Mouse (Mus musculus) subcutaneous adipose tissue, adult 2 months (tissue): ENCODE results near the gene Tcf19. TPM values are rescaled to one million over a fixed set of nuclear protein-coding genes. Genes with fewer than 3 reads are reported as not detected.

Experiments
- polyA plus RNA-seq: library from polyadenylated mRNA; depleted of rRNA; stranded (reverse); fragments of >200 nt; gene quantifications from 2 replicates; pipeline ENCODE4 v1.2.3, GENCODE M21; 2012; ENCODE audit warnings: low replicate concordance; rRNA removed

The Tcf19 gene
- 10.9 and 20.8 TPM in 2 replicates for polyA plus RNA-seq

DNA sequence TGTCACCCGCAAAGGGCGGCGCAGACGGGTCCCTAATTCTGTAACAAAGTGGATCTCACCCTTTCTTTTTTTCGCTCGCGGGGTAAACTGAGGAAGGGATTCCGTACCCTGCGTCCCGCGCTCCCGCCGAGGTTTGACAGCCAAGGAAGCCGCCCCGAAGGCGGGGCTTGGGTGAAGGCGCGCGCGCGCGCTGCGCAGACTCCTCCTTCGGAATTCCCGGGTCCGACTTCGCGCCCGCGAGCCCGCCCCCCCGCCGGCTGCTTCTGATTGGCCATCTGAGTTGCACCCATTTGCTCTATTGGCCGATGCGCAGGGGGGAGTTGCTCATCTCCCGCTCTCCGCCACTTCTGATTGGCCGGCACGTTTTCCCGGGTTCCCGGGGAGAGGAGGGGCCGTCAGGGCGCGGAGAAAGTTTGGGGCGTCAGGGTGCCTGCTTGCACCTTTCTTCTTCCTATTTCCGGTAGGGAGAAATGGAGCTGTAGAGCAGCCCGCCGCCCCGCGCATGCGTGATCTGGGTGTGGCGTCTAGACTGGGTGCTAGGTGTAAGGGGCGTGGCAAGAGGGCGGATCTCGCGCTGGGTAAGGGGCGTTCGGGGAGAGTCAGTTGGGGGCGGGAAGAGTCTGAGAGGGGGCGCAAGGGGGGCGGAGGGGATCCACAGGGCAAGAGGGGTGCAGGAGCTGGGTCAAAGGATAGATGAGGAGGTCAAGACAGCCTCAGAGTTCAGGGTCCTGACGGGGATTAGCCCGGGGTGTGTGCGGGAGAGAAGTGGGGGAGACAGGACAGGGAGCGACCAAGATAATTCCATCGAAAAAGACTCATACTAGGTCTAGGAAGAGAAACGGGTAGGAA lies at the start of gene Tcf19, which contains the start of gene Cchcr1:
Tcf19 (minus strand) TSS at position 173 of the 849 bp plus-strand sequence.
Cchcr1 (plus strand) TSS at position 449 of the 849 bp plus-strand sequence.

DNA sequence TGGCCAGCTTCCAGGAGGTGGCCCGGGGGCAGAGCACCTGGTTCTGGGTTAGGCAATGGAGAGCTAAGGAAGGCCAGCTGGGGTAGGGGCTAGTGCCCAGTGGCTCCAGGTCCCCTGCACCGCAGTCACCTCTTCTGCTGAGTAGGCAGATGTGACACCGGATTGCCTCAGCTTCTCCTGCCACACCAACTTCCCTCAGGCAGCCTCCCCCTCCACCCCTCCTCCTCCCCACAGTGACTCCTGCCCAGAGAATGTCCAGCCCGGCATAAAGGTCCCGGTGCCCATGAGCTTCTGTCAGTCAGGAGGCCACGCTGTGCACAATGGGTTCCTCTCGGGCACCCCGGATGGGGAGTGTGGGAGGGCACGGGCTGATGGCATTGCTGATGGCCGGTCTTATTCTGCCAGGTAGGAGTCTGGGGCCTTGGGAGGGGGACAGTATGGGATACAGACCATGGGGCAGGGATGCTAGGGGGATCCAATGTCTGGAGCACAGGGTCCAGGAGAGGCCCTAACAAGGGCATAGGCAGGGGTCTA lies 35.3 kb upstream of the Tcf19 start, which contains the start of gene Cdsn:
Cdsn (plus strand) TSS at position 248 of the 534 bp plus-strand sequence.

DNA sequence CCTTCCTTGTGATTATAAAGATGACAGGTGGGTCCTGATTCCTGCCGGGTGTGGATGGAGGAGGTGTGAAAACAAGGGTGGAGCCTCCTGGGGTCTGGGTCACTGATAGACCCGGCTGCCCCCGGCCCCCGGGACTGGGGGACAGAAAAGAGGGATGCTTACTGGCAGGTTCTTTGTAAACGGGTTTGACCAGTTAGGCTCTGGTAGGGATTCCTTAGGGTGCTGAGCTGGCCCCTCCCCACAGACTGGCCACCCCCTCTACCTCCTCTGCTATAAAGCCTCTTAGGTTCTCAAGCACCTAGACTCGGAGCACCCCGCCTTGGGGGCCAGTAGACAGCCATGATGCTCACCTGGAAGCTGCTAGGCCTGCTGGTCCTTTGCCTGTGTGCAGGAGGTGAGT lies 16.3 kb upstream of the Tcf19 start, which contains the start of gene Psors1c2:
Psors1c2 (plus strand) TSS at position 301 of the 400 bp plus-strand sequence.

DNA sequence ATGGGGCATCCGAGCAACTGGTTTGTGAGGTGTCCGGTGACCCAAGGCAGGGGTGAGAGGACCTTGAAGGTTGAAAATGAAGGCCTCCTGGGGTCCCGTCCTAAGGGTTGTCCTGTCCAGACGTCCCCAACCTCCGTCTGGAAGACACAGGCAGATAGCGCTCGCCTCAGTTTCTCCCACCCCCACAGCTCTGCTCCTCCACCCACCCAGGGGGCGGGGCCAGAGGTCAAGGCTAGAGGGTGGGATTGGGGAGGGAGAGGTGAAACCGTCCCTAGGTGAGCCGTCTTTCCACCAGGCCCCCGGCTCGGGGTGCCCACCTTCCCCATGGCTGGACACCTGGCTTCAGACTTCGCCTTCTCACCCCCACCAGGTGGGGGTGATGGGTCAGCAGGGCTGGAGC lies 10.8 kb downstream of the Tcf19 start, which contains the start of gene Pou5f1:
Pou5f1 (plus strand) TSS at position 243 of the 400 bp plus-strand sequence.

DNA sequence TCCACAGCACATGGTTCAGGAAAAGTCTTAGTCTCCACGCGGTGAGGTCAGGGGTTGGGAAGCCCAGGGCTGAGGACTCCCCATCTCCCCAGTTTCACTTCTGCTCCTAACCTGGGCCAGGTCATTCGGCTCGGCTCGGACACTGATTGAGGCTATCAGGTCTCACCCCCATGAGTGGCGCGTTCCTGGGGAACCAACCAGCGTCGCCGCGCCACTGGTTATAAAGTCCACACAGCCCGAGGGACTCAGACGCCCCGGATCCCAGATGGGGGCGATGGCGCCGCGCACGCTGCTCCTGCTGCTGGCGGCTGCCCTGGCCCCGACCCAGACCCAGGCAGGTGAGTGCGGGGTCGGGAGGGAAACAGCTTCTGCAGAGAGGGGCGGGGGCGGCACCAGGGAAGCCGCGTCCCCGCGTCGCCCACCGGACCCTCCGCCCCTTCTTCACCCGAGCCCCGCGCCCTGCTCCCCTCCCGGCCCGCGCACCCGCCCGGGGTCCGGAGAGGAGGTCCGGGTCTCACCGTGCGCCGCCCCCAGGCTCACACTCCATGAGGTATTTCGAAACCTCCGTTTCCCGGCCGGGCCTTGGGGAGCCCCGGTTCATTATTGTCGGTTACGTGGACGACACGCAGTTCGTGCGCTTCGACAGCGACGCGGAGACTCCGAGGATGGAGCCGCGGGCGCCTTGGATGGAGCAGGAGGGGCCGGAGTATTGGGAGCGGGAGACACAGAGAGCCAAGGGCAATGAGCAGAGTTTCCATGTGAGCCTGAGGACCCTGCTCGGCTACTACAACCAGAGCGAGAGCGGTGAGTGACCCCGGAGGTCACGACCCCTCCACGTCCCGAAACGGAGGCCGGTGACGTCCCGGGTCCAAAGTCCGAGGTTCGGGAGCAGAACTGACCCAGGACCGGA lies 46.5 kb downstream of the Tcf19 start, which contains the start of gene H2-Q10:
H2-Q10 (plus strand) TSS at position 248 of the 910 bp plus-strand sequence.

Other genes starting within 250 kb of the Tcf19 start
- not detected in 2 replicates for gene H2-Q1, start 196.4 kb downstream of the Tcf19 start, polyA plus RNA-seq
- gene H2-Q2, start 174.6 kb downstream of the Tcf19 start, polyA plus RNA-seq: 2.4 TPM in 1 of 2 replicates, not detected in the other
- gene H2-Q4, start 137.2 kb downstream of the Tcf19 start, polyA plus RNA-seq: 120 and 169 TPM in 2 replicates
- 60.7 and 141 TPM in 2 replicates for gene H2-Q6, start 92.0 kb downstream of the Tcf19 start, polyA plus RNA-seq
- gene H2-Q7, start 77.7 kb downstream of the Tcf19 start, polyA plus RNA-seq: 158 and 289 TPM in 2 replicates
- gene H2-Q10, start 46.7 kb downstream of the Tcf19 start, polyA plus RNA-seq: 49.0 and 72.7 TPM in 2 replicates
- not detected in 2 replicates for gene Pou5f1, start 10.8 kb downstream of the Tcf19 start, polyA plus RNA-seq
- gene Cchcr1, start 276 bp upstream of the Tcf19 start, polyA plus RNA-seq: 6.8 and 16.7 TPM in 2 replicates
- gene Psors1c2, start 16.4 kb upstream of the Tcf19 start, polyA plus RNA-seq: 0.72 TPM in 1 of 2 replicates, not detected in the other
- 40.1 and 114 TPM in 2 replicates for gene Cdsn, start 35.3 kb upstream of the Tcf19 start, polyA plus RNA-seq
- gene 2300002M23Rik, start 50.6 kb upstream of the Tcf19 start, polyA plus RNA-seq: not detected in 2 replicates
- gene Sfta2, start 84.7 kb upstream of the Tcf19 start, polyA plus RNA-seq: not detected in 2 replicates
- gene Gm9573, start 109.8 kb upstream of the Tcf19 start, polyA plus RNA-seq: 0.05 TPM in 1 of 2 replicates, not detected in the other
- 0.04 and 0.19 TPM in 2 replicates for gene Mucl3, start 126.9 kb upstream of the Tcf19 start, polyA plus RNA-seq
- 21.8 and 47.6 TPM in 2 replicates for gene Vars2, start 150.8 kb upstream of the Tcf19 start, polyA plus RNA-seq
- gene Gtf2h4, start 156.9 kb upstream of the Tcf19 start, polyA plus RNA-seq: 25.6 and 38.5 TPM in 2 replicates
- gene Ddr1, start 187.8 kb upstream of the Tcf19 start, polyA plus RNA-seq: 44.4 and 64.0 TPM in 2 replicates